Mouse (Mus musculus) thymus, postnatal 10 days (tissue): ENCODE results near the gene Rora.

Source experiments
- DNase-seq, 2 experiments: peaks; one replicate each; pipeline ENCODE4 v3.0.0; 2021; ENCODE audit warnings: low spot score in 2 of 2

Rora gene

DNA sequence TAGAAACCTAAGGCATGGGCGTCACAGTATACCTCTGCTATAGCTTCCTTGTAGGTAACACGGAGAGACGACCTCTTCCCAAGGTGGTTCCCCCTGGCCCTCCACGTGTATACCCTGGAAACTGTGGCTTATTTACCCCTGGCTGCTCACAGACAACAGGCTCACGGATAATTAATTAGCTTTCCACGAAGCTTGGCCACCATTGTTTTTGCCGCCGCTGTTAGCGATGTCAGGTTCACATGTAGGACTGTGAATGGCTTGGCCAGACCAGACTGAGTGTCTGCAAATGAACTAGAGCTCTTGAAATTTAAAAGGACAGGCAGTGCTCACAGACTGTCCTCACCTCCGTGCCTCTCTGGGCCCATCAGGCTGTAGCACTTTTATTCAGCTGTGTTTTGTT lies 483.8 kb downstream of the Rora start:
- no peak for DNase-seq

DNA sequence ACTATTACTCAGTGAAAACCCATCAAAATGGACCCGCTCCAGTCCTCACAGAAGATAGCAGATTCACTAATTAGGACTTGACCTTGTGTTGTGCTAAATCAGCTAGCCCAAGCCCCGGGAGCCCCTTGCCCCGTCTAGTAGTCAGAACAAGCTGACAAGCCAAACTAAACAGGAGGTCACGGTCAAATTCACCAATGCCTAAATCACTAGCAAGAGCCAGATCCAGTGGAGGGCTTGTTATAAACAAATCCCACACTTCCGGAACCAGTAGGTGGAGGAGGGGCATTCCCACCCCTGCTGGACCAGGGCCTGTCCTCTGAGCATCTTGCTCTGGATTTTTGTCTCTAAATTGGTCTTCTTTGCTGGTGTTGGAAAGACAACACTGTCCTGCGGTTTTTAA lies 486.6 kb downstream of the Rora start:
- no peak for DNase-seq

GRCm38 (mm10) chr9:69141859-69142258 lies 488.3 kb downstream of the Rora start:
- DNase-seq: no peak

DNA sequence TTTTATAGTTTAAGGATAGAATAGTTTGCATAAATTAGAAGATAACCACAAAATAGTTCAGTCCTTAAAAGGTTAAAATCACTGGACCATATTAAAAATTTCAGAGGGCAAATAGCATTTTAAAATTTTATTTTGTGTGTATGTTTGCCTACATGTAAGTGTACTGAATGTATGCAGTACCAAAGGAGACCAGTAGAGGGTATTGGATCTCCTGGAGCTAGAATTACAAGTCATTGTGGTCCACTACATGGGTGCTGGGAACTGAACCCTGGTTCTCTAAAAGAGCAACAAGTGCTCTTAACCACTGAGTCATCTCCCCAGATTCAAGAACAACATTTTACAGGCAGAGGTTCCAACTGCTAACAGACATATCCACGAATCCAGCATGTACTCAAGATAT lies 493.4 kb downstream of the Rora start:
- no peak for DNase-seq

DNA sequence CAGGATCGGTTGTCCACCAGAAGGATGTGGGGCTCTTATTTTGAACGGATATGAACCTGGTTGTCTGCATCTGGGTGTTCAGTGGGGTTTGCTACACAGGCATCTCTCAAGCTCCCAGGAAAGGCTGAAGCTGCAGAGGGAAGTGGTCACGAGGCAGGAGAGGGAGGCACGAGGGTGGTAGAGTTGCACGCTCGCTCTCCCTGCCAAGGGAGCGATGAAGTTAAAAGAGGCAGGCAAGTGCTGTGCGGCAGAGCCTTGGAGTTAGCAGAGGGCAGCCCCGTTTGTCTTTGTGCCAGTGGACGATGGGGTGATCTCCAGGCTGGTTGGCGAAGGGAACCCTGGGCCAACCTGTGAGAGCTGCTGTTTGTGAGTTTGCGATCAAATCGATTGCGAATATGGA lies 496.6 kb downstream of the Rora start:
- no peak for DNase-seq

GRCm38 (mm10) chr9:69154684-69155083 lies 501.1 kb downstream of the Rora start:
- DNase-seq: no peak

DNA sequence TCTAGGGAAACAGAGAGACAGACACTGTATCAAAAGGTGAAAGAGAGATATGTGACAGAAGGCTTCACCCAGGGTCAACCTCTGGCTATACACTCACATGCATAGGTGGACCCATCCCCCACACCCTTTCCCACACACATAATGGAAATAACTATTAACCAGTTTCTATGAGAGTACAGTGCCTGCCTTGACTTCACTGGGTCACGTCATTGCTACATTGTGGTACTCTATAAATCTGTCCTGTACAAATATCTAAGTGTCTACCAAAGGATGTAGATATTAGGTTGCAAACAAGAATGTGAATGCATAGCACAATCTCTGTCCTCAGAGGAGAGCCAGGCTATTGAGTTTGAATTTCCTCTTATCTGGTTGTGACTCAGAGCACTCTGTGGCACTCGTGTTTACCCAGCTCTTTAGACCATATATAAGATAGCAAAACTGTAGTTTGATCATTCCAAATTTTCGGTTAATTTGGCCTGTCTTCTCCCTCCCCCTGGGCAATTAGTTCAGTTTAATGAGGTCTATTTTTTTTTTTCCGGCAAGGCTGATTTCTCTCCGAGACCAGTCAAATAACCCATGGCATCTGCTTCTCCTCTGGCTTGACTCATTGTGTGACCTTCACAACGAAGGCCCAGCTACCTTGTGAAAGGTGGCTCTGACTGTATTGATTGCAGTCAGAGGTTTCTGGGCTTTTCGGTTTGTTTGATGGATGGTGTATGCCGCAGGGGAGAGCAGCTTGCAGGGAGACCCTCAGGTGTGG lies 502.4 kb downstream of the Rora start:
- DNase-seq: no peak

DNA sequence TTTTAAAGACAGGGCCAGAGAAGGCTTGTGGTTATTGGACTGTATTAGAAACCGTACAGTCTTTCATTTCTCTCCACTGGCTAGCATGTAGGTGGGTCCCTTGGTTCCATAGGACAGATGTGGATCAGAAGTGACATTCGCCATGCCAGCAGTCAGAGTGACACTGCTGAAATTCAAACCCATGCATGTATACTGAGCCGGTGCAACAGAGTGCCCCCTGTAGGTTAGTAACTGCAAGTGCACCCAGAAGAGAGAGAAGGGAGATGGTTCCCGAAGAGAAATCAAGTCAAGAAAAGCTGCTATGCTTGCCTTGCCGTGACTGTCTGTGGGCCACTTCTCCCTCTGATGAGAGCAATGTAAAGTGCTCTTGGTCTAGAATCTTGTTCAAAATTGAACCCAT lies 507.2 kb downstream of the Rora start:
- DNase-seq: no peak

- DNase-seq: no peak
These were observed 511.1 kb downstream of the Rora start for GRCm38 (mm10) chr9:69164653-69165052.

DNA sequence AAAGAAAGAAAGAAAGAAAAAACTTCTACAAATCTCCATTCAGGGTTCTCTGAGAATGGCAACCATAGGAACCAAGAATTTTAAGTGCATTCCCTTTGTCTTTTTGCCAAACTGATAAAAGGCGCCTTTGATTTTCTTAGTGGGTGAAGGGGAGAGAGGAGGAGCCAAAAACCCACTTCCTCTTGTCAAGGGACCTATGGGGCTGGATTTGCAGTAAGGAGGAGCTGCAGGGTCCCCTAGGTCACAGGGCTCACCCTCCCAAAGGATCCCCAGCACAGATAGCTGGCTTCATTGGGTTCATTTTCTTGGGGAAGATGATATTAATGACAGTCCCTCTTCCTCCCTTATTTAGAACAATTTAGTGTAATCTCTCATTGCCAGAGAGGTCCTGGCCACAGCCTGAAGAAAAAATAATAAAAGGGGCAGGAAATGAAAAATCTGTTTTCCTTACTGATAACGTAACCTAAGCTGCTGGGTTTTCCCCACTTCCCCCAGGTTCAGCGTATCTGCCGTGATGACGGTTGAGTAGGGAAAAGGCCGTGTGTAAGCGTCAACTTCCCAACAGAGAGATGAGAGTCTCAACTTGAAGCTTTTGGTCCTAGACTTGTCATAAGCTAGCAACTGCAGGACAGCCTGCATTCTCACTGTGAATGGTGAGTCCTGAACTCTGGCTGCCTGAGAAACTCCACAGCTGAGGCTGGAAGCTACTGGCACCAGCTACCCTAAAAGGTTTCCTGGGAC lies 511.7 kb downstream of the Rora start:
- DNase-seq: peak; percentile 12 to 29

GRCm38 (mm10) chr9:69174061-69174460 lies 520.5 kb downstream of the Rora start:
- no peak for DNase-seq

- no peak for DNase-seq
These were observed 521.0 kb downstream of the Rora start for GRCm38 (mm10) chr9:69174527-69175116.

- no peak for DNase-seq
These were observed 523.4 kb downstream of the Rora start for GRCm38 (mm10) chr9:69176988-69177387.

DNA sequence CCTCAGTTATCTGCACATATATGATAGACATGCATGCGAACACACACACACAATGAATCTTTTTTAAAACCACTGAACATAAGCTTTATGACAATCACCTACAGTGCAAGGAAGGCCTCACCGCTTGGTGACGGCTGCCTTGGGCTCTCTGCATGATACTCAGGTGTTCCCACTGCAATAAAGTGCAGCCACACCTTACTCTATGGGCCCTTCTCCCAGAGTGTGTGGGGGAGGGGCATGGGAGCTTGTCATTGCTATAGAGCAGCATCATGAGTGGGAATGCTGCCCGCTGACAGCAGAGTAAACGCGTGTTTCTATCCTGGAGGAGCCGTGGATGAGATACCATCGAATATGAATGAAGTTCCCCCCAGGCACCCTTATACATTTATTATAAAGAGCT lies 525.6 kb downstream of the Rora start:
- no peak for DNase-seq

DNA sequence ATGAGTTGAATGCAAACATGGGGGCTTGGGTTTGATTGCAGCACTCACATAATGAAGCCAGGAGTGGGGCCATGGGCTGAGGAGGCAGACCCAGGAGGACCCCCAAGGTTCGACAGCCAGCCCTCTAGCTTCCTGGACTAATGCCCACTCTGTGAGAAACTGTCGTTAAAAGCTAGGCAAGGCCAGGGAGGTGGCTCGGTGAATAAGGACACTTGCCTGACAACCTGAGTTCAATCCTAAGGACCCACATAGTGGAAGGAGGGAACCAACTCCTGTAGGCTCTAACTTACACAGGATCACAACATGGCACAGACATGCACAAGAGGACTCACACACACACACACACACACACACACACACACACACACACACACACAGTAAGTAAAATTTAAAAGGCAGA lies 527.4 kb downstream of the Rora start:
- DNase-seq: no peak

DNA sequence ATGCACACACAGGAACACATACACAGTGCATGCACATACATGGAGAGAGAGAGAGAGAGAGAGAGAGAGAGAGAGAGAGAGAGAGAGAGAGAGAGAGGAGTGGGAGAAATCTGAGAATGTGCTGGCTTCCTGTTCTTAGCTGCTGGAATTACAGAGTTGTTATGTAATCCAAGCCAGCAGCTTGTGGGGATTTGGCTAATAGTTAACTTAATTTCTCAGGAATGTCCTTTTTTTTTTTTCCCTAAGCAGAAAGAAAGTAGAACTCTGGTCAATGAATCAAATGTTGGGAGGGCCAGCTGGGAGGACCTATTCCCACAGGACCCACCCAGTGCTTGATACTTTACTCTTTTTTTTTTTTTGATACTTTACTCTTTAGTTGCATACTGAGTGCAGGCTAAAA lies 527.8 kb downstream of the Rora start:
- DNase-seq: no peak

DNA sequence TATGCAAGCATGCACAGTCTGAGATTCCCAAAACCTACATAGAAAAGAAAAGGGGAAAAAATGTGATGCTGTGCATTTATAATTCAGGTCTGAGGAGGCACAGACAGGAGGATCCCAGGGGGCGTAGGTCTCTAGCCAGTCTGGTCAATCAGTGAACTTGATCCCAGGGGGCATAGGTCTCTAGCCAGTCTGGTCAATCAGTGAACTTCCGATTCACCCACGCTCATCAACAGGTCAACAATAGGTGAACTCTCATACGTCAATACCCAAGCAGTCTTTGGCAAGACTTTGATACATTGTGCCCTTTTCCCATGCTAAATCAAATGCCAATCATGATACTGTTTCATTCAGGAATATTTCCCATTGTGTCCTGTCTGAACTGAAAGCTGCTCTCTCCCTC lies 530.3 kb downstream of the Rora start:
- DNase-seq: no peak

DNA sequence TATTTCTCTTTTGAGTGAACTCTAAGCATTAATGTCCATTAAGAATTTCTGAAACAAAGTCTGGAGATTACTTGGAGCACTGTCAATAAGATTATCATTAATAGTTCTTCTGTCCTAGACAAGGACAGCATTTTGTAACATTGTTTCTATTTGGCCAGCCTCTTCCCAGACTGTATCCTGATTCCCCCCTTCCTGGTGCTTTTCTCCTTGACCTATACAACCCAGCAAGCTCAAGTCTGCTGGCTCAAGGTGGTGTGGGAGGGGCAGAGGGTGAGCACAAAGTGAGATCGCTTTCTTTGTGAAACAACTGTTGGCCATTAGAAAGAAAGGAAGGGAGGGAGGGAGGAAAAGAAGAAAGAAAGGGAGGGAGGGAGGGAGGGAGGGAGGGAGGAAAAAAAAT lies 537.1 kb downstream of the Rora start:
- DNase-seq: no peak

- no peak for DNase-seq
These were observed 538.9 kb downstream of the Rora start for GRCm38 (mm10) chr9:69192446-69192845.

- no peak for DNase-seq
These were observed 541.3 kb downstream of the Rora start for GRCm38 (mm10) chr9:69194638-69195605.

- no peak for DNase-seq
These were observed 560.2 kb downstream of the Rora start for GRCm38 (mm10) chr9:69213796-69214195.

- DNase-seq: no peak
These were observed 571.3 kb downstream of the Rora start for GRCm38 (mm10) chr9:69224841-69225240.
